Mouse (Mus musculus) bone marrow, adult 2 months (tissue): Measurements from ENCODE around the gene Sdk2.

Source experiments
- CTCF ChIP-seq: fragments of 200-500 bp; IDR thresholded peaks from 2 replicates; pipeline ENCODE4 v1.5.1; 2011; ENCODE audit warnings: low read length, control low read depth; ENCODE audit not compliant: control insufficient read depth, insufficient read depth
- POLR2A ChIP-seq: fragments of 200-500 bp; IDR thresholded peaks from 2 replicates; pipeline ENCODE4 v1.6.1; 2011; ENCODE audit warnings: low read depth, mild to moderate bottlenecking, control low read depth, low read length, borderline replicate concordance; ENCODE audit not compliant: control insufficient read depth

DNA sequence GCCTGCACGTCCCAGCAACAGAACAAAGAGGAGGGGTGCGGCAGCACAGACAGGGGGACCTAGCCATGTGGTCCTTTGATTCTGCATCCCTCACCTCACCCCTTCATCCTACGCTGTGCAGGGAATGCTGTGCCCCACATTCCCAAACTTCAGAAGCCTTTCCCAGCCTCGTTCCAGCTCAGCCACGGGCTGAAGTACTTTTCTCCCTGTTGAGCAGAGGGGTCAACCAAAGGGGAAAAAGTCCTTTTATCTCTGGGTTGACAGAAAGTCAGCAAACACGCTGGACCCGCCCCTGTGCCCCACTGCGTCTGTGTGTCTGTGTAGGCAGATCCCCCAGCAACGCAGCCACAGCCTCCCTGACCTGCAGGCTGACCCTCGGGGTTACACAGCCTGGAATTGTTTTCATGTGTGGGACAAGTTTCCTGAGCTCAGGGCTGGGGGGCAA, 18.9 kb downstream of the Sdk2 start:
- no peak for TF ChIP-seq POLR2A
- TF ChIP-seq CTCF, result no peak
